Mouse (Mus musculus) E14TG2a.4 (cell line): ENCODE data around the gene Plrg1.

ENCODE experiments used
- CTCF ChIP-seq: conservative IDR thresholded peaks from 2 replicates; pipeline ENCODE4 v1.5.1; 2014; ENCODE audit warnings: low read length
- NANOG ChIP-seq: IDR thresholded peaks from 2 replicates; pipeline ENCODE4 v1.6.1; 2014; ENCODE audit warnings: borderline replicate concordance, low read length, mixed read lengths
- POU5F1 ChIP-seq: IDR thresholded peaks from 2 replicates; pipeline ENCODE4 v1.6.1; 2014; ENCODE audit warnings: low read length, borderline replicate concordance

- no peak for TF ChIP-seq CTCF
- TF ChIP-seq POU5F1: no peak
- no peak for TF ChIP-seq NANOG
These were observed 59.6 kb downstream of the Plrg1 start for GRCm38 (mm10) chr3:83114946-83115345.
